Mouse (Mus musculus) layer of hippocampus, adult 8-10 months (tissue): ENCODE results near the gene Stard13. TPM values are rescaled to one million over a fixed set of nuclear protein-coding genes. Genes with fewer than 3 reads are reported as not detected.

Source experiments
- DNase-seq, 2 experiments: peaks; one replicate each; pipeline ENCODE4 v3.0.0; 2022; ENCODE audit warnings: low spot score in 2 of 2
- total RNA-seq, 4 experiments: library from RNA; stranded (reverse); gene quantifications; 2 replicates each; pipeline ENCODE4 v1.2.4; 2022

Gene Stard13
- total RNA-seq, 4 experiments from 2014 or later, result 24.2 to 30.2 (median 24.4) TPM

DNA sequence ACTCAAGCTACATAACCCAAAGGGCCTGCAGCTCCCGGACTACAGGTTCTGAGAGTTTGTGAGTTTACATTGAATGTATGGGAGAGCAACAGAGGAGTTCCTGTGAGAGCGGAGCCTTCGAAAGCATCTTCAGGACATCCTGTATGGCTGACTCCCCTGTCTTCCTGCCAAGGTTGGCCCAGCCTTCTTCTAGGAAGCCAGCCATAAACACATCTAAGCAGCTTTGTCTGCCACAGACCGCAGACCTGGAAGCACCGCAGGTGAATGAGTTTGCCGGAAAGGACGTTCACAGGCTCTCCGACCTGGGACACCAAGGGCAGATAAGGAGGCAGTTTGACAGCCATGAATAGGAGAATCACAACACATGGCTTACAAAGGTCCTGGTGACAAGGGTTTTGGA lies 52.3 kb downstream of the Stard13 start:
- DNase-seq, result no peak

DNA sequence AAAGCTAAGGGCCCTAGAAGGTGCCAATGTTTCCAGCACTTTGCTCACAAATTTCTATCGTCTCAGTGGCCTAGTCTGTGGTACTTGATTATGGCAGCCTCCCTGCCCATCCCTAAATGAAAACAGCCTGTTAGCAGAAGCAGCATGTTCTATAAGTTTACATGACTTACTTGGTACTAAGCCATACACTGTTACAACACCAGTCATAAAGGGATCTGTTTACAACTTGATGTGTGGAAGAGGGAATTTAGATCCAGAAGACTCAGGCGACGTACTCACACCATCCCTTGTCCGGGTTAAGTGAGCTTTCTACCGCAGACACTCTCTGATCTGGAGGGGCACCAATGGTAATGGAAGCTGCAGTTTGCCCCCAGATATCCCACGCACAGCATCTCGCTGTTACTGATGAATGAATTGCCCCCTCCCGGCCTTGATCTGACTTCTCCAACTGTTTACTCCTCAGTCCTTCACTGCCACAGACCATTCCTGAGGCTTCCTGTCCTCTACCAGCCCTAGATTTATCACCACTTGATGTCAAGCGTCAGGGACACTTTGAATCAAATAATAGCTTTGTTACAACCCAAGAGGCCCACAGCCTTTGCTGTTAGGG lies 53.4 kb downstream of the Stard13 start:
- DNase-seq, result no peak

DNA sequence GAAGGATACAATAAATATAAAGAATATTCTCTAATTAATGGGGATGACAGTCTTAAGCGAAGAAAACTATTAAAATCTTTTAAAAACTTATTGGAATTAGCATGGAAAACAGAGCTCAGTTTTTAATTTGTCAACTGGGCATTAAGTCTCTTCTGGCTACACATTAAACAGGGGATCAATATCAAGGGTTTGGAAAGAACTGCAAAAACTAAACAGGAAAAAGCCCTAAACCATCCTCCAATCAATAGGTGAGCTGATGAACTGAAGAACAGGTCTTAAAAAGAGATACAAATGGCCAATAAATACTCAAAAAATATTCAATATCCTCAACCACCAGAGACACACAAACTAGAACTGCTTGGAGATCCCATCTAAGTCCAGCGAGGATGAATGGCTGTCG lies 56.5 kb downstream of the Stard13 start:
- DNase-seq, result no peak

DNA sequence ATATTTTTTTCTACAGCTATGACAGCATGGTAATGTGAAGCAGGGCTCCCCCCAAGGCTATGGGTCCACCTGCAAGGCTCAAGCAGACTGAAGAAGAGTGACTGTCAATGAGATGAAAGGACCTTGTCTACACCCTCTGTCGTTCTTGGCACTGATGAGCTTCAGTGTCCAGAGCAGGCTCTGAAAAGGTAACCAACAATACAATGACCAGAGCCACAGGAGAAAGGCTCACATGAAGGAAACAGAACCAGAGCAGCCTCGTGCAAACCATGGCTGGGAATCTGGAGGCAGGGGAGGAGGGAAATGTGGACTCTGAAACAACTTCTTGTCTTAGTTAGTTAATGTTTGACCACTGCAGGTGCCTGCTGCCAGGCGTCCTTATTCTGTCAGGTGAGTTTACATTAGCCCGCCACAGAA lies 57.7 kb downstream of the Stard13 start:
- no peak for DNase-seq

DNA sequence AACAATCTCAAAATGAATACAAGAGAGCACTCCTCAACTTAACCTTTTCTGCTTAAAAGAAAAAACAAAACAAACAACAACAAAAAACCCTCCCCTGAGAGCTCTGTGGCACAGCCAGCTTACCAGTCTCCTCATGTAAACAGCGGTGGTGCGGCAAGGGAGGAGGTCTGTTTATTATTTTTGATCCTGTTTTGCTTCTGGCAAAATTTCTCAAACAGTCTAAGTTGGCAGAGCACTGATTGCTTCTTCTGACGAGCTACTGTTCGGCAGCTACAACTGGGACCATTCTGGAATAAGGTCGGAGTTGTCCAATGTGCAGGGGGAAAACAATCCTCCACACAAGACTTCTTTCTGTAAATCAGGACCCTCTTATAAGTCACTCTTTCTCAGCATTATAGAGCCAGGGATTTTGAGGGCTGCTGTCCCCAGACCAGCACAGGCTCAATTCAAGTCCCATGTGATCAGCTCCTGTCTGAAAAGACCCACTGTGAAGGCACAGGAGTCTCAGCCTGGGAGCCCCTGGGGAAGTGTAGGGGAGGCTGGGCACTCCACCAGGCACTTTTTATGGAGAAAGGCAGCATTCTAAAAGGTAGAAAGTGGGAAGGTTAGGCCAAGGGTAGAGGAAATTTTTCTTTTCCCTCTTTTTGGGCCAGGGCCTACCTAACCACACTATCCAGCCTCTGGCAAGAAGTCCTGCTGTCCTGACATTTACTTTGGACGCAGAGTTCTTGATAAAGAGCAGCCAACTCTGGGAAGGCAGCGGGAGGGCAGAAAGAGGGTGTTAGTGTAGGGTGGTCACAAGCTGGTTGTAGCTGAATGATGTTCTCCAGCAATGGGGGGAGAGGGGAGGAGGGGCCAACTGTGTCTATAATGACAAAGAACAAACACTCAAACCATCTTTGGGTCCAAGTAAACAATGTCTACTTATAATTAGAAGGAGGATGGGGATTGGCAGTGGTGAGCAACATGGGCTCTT lies 58.9 kb downstream of the Stard13 start:
- peak in 1 of 2 experiments; percentile 11 for DNase-seq

DNA sequence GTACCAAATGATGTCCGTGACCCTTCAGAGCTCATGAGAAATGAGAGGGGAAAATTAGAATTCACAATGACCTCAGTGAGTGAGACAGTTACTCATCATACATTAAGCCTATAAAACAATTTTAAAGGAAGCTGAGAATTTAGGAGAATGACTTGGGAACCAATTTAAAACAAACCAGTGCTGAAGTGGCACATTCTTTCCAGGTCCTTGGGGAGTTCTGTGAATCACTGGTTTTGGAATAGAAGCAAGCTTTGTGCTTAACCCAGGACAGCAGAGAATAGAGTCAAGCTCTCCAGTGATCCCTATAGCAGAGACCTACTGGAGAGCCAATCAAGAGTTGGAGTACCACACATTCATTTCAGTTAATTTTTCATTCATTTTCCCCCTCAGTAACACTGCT lies 59.9 kb downstream of the Stard13 start:
- no peak for DNase-seq

DNA sequence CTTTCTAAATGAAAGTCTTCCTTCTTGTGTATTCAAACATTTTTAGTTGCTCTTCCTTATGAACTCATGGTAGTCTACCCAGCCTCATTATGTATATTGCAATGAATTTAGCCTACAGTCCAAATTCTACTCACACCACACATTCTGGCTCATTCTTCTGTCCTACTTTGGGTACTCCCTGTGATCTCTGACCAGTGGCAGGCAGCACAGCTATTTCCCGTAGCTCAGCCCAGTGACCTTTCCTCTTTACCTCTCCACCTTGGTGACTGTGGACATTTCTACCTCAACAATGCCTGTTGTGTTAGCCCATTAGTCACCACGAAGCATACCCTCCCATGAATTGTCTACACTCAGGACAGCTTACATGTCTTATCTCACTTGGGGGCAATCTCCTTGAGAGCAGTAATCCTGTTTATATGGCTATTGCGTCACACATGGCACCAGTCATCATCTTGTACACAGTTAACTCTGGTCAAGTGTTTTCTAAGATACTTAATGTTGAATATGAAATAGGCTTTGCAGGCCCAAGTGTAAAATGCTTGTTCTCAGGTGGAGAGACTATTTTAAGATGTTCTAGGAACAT lies 63.4 kb downstream of the Stard13 start:
- DNase-seq, result no peak

DNA sequence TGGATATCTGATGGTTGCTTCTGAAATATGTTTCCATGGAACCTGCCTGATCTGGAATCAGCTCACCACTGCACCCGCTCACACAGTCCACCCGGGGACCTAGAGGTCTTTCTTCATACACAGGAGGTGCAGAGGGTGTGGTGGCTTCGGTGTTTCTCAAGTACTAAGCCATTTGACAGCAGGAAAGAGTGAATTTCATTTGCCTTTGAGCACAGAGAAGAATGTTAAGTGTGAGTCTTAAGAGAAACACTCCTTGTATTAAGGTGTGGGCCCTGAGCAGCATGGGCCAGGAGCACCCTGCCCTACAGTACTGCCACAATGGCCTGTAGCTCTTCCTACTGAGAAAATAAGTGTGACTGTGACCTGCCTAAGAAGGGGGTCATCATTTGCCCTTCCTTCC lies 65.4 kb downstream of the Stard13 start:
- DNase-seq, result no peak

DNA sequence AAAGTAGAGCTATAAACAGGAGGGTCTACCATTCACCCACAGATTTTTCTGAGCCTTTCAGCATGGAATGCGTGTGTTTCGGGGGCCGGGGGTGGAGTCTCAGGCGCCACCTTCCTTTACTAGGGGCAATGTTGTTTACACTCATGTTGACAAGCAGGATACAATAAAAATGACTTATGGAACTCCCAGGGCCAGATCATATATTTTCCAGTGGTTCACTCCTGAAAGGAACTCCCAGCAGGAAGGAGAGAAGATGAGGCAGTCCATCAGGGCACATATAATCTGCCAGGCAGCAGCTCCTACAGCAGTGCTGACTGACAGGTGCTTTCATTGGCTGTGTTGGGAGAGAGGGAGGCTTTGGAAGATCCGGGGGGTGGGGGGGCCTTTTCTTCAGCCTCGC lies 66.0 kb downstream of the Stard13 start:
- no peak for DNase-seq

DNA sequence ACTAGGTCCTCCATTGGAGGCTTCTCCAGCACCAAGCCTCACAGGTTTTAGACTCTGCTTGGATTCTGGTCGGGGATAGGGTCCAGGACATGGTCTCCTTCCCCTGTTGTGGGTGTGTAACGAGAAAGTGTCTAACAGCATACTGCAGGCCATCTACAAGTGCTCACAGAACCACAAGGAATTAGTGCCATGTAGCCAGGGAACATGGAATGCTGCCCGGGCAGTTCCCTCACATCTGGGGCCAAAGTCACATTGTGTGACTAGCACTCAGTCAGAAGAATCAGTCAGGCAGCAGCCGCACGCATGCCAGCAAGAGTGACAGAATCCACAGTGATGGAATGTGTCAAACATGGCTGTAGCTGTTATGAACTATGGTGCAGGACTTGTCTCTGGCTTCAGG lies 67.4 kb downstream of the Stard13 start:
- peak; percentile 50 to 61 for DNase-seq

DNA sequence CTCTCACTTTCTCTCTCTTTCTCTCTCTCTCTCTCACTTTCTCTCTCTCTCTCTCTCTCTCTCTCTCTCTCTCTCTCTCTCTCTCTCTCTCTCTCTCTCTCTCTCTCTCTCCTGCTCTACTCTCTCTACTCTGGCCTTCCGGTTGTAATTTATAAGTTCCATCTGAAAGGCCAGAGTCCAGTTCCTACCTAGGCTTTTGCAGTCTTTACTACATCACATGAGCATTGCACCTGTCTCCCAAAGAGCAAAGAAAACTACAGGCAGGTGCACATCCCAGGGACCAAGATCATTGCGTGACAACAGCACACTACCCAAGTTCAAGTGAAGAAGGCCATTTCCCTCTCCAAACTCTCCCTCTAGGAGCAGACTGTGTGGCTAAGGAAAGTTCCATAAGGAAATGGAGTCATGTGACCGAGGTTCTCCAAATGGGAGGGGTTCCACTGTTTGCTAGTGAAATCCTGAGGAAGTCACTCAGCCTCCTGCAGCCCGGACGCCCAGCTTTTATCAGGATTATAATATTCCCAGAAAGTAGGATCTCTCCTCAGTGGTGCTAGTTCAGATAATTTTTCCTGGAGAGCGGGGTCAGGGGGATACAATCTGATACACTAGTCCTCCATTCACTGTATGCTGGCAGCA lies 68.1 kb downstream of the Stard13 start:
- DNase-seq, result no peak

DNA sequence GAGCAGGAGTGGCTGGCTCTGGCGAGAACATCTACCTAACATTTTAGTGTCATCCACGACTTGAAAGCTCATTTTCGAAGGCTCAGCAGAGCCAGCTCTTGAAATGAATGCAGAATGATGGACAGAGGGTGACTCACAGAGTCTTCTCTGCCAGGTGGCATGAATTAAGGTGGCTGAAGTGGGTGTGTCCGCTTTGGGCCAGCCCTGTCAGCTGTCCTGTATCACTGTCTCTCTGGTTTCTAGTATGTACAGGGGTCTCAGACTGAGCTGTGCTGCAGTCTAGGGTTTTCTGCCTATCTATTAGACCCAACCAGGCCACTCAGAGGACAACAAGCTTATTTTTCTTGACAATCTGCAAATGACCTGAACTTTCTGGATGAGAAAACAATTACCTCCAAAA lies 68.8 kb downstream of the Stard13 start:
- no peak for DNase-seq

DNA sequence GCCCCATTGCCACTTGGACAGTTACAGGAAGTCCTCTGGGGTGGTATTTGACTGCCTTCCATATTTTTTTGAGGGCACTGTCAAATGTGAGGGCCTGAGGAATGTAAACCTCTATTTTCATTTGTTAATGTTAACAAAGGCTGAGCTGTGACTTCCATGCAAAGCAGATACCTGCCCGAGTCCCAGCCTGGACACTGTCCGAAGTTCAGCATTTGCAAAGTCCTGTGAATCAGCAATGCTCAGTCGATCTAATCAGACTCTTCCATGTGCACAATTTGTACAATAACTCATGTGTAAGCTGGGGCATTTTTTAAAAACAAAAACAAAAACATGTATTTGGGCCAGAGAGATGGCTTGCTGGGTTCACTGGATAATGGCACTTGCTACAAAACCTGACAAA lies 71.0 kb downstream of the Stard13 start:
- DNase-seq, result no peak

DNA sequence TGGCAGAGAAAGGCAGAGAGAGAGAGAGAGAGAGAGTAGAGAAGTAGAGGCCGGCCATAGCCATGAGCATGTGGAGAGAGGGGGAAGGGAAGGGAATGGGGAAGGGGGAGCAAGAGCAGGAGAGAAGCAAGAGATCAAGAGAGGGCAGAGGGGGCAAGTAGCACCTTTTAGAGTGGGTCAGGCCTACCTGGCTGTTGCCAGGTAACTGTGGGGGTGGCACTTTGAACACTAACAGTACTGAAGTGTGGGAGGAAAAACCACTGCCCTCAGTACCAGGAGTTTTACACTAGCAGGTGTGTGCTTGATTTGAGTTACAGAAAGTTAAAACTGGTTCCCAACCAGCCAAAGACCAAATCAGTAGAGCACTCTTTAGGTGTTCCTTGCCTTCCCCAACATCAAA lies 78.4 kb downstream of the Stard13 start:
- DNase-seq, result no peak

DNA sequence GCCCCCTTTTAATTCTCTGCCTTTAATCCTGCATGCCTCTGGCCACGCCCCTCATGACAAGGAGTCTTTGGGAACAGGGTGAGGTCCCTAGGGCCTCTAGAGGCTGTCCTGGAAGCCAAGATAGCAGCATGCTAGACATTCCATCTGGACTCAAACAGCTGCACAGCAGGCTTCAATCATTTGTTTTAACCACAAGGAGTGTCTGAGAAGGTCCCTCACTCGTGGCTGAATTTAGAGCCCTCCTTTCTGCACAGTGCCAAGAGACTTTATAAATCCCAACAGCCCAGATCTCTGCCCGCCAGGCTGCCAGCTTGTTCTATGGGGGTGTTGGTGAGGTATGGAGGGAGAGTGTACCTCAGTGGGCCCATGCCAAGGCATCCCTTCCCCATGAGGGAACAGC lies 78.9 kb downstream of the Stard13 start:
- DNase-seq, result no peak

DNA sequence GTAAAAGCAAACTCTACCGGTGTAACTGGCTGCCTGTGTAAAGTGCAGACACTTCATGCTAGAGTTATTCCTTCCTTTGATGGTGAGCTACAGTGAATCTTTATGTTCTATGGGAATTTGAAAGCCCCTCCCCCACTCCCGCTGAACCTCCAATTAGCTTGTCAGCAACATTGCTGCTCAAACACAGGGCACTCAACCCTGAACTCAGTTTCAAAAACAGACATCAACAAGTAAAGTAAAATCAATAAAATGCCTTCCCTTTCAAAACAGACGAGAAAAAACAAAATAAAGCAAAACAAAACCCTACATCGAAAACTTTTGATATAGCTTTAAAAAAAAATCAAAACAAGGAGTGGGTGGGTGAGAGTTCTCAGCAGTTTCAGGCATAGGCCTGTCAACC lies 79.6 kb downstream of the Stard13 start:
- DNase-seq, result no peak

DNA sequence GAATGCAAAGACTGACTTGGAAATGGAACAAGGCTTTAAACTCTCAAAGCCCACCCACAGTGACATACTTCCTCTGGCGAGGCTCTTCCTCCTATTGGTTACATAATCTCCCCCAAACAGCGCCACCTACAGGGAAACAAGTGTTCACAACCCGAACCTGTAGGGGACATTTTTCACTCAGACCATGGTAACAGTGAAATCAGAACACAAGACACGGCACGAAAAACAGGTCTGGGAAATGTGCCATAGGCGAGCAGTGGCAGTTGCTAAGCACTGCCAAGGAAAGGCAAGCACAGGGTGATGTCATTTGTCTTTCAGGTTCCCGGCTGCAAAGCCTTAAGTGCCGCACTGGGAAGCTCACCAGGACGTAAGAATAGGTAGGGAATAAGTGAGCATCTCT lies 82.1 kb downstream of the Stard13 start:
- DNase-seq, result peak; percentile 34 to 38

DNA sequence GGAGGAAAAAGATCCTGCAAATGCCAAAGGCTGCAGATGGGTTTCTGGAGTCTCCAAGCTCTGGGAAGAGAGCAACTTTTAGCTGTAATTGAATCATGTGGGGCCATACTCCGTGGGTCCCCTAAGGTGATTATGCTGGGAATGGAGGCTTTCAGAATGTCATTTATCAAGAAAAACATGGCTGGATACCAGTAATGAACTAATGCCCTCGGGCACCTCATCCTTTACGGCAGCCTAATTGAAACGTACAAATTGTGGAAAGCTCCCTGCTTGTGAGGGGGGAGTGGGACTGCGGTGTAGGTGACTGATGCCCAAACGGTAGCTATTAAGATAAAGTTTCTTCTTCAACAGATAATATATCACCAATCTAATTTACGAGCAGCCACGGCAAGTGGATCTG lies 84.1 kb downstream of the Stard13 start:
- no peak for DNase-seq

DNA sequence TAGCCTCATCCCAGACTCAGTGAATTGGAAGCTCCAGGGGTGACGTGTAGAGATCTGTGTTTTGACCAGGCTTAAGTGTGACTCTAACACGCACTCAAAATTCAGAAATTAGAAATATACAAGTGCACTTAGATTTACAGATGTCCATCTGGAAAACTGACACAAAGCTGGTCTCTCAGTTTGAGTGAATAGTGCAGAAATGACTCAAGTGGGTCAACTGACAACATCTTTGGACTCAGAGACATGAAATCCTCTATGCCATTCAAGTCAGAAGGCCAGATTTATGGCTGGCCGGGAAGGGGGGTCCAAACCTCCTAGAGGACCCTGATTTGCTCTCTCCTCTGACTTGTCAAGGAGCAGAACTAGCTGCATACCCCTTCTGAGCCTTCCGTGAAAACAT lies 85.6 kb downstream of the Stard13 start:
- DNase-seq, result no peak

DNA sequence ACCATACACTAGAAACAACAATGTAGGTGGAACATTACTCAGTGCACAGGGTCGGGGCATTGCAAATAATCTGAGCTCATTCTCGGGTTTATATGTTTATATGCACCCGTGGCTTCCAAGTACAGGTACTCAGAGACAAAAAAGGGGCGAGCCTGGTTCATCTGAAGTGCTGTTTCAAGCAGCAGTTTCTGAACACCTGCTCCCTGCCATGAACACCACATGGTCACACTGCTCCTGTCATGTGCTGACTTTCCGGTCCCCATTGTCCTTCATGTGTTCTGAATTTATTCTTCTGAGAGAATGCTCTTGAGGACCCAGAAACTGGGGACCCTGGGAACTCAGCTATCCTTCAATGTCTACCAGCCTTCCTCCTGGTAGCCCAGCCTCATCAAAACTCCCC lies 87.8 kb downstream of the Stard13 start:
- DNase-seq, result no peak

DNA sequence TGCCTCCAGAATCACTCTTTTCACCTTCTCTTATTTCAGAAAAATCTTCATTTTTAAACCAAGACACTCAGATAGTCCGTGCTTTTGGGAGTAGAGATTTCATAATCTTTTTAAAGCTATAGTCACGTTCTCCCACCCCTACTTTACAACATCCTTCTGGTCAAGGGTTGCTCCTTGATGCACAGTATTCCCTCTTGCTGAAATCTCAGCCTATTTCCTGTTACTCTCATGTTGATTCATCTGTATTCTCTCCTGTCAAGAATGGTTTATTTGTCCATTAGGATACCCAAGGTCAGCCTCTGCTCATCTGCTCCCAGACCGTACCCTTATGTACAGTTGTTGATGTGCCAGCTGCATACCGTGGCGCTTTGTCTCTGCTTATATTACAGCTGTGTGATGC lies 89.7 kb downstream of the Stard13 start:
- DNase-seq, result no peak
